Mouse (Mus musculus) bone marrow, adult 2 months (tissue): ENCODE data around the gene Lipe.

Experiments
- CTCF ChIP-seq: fragments of 200-500 bp; IDR thresholded peaks from 2 replicates; pipeline ENCODE4 v1.5.1; 2011; ENCODE audit warnings: low read length, control low read depth; ENCODE audit not compliant: control insufficient read depth, insufficient read depth
- POLR2A ChIP-seq: fragments of 200-500 bp; IDR thresholded peaks from 2 replicates; pipeline ENCODE4 v1.6.1; 2011; ENCODE audit warnings: low read depth, mild to moderate bottlenecking, control low read depth, low read length, borderline replicate concordance; ENCODE audit not compliant: control insufficient read depth

DNA sequence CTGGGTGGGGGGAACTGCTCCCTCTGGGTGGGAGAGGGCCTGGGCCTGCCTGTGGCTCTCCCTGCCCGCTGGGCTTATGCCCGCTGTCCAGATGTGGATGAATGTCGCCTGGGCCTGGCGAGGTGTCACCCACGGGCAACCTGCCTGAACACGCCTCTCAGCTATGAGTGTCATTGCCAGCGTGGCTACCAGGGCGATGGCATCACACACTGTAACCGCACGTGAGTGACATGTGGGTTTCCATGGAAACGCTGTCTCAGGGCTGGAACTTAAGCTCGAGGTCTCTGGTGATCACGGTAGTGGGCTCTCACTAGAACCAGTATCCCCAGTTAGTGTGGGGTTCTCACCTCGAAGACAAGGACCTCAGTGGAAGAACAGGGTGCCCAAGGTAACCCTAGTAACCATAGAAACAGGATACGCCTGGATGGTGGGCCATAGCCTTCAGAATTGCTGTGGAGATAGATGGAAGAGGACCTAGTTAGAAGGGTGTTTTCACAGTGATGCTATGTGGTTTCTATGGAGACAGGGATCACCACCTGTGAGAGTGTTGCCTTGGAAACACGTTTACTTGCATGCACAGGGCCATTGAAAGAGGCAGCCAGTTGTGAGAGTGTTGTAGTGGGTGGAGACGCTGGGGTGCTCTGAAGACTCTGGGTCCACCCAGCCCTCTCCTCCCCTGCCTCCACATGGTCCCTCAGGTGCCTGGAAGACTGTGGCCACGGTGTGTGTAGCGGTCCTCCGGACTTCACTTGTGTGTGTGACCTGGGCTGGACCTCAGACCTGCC is 57.3 kb downstream of the Lipe start:
- no peak for TF ChIP-seq CTCF
- no peak for TF ChIP-seq POLR2A
